ENCODE assay signal across 11 mouse cellular contexts in the genomic region with DNA sequence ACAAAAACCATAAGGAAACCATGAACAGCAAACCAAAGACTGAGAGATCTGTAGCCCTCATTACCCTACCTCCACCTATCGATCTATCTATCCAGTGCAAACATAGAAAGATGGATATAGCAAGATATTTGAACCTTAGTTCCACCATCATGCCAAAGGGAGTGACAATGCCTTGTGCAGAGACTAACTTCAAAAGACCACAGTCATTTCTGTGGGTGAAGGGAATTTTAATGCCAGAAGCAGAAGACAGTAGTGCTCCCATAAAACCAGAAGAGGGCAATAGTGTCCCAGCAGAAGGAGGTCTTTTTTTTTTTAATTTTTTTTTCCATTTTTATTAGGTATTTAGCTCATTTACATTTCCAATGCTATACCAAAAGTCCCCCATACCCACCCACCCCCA.
A peak's percentile ranks its signal among the peaks of the same experiment; 100 is the strongest.
DNase-seq lines count a peak whose midpoint lies in the region; ATAC-seq and TF ChIP-seq lines count a peak whose summit lies in the region.
"Had no signal": no experiment of that assay in that cellular context is flagged by ENCODE, and none has a peak within 500 bp of the region (broad histone marks: within the 10 kb centered on the region; RNA-seq: fewer than 3 reads in every experiment).

No protein-coding gene starts in this region.

- TF ChIP-seq POLR2A in lung, adult 2 months (IDR thresholded peaks at IDR 0.05; ENCODE audit: borderline replicate concordance, extremely low read depth, low read depth, low read length) = no peak

- no peaks in the 10 kb centered on the region for H3K9me3 ChIP-seq in stomach, postnatal 0 days (ENCODE audit: control insufficient read depth, low read length)
- H3K9me3 ChIP-seq in heart, embryonic 11.5 days (replicated peaks; ENCODE audit: control insufficient read depth, low read length) = no peaks in the 10 kb centered on the region

- no peak overlapping the region for H3K4me3 ChIP-seq in gastrocnemius, adult 2 months
- no peak overlapping the region for H3K4me3 ChIP-seq in lung, adult 2 months (replicated peaks; ENCODE audit: extremely low read depth, low read depth, low read length)
- no peak overlapping the region for H3K4me3 ChIP-seq in stomach, postnatal 0 days (ENCODE audit: low read depth, low read length)
- H3K4me3 ChIP-seq in heart, embryonic 11.5 days (ENCODE audit: low read depth, low read length) = no peak overlapping the region
- H3K4me3 ChIP-seq: erythroblast, embryonic 14.5 days had no signal

- H3K4me2 ChIP-seq in stomach, postnatal 0 days (replicated peaks; ENCODE audit: low read depth) = no peak overlapping the region
- no peak overlapping the region for H3K4me2 ChIP-seq in heart, embryonic 11.5 days

- H3K27ac ChIP-seq in gastrocnemius, adult 2 months = no peak overlapping the region
- no peak overlapping the region for H3K27ac ChIP-seq in stomach, postnatal 0 days (replicated peaks)
- H3K27ac ChIP-seq in heart, embryonic 11.5 days (ENCODE audit: low read depth, low read length) = no peak overlapping the region

- no peak overlapping the region for H3K9ac ChIP-seq in stomach, postnatal 0 days (ENCODE audit: low read length)
- H3K9ac ChIP-seq in heart, embryonic 11.5 days (ENCODE audit: low read depth, low read length) = no peak overlapping the region

- no peak for DNase-seq in gastrocnemius, adult 2 months
- no peak for DNase-seq in gastrocnemius, postnatal 25 days
- peak; percentile 16 for DNase-seq in lung, postnatal 10 days
- no peak for DNase-seq in lung, adult 2 months
- peak; percentile 38 to 45 for DNase-seq in cerebellum, postnatal 14 days
- no peak for DNase-seq in stomach, postnatal 0 days (ENCODE audit: low spot score)
- no peak for DNase-seq in left cerebral cortex, postnatal 10 days (ENCODE audit: extremely low spot score in 1 of 2, low spot score in 2 of 2)
- DNase-seq: heart, postnatal 4 days had no signal

- peak; percentile 59 for TF ChIP-seq CTCF in gastrocnemius, adult 2 months (IDR thresholded peaks at IDR 0.05)
- no peak for TF ChIP-seq CTCF in lung, adult 2 months (IDR thresholded peaks at IDR 0.05; ENCODE audit: insufficient read depth, low read length)
- TF ChIP-seq CTCF in stomach, postnatal 0 days (IDR thresholded peaks at IDR 0.05; ENCODE audit: low read depth) = peak; percentile 76

- no peaks in the 10 kb centered on the region for H3K4me1 ChIP-seq in lung, adult 2 months (ENCODE audit: control insufficient read depth, insufficient read depth, low read length)
- H3K4me1 ChIP-seq in stomach, postnatal 0 days (replicated peaks; ENCODE audit: control insufficient read depth, insufficient read depth) = no peaks in the 10 kb centered on the region
- no peaks in the 10 kb centered on the region for H3K4me1 ChIP-seq in heart, embryonic 11.5 days (ENCODE audit: control insufficient read depth, insufficient read depth, low read length)

- no peaks in the 10 kb centered on the region for H3K36me3 ChIP-seq in stomach, postnatal 0 days (ENCODE audit: control insufficient read depth, insufficient read depth, low read length)
- H3K36me3 ChIP-seq in heart, embryonic 11.5 days (ENCODE audit: control insufficient read depth, insufficient read depth, low read length) = no peaks in the 10 kb centered on the region

- intact Hi-C loops in gastrocnemius, adult 2 months (cut with DNase I) = loop anchor here (10.0 kb wide), 1 partner anchor 550 kb away; no protein-coding TSS in a partner anchor
- intact Hi-C loops in left cerebral cortex, postnatal 10 days (cut with DNase I) = loop anchor here (5.0 to 10.0 kb wide), 2 partner anchors 300 to 733 kb away; no protein-coding TSS in a partner anchor

- H3K27me3 ChIP-seq in stomach, postnatal 0 days (ENCODE audit: control insufficient read depth, insufficient read depth, low read length) = no peaks in the 10 kb centered on the region
- H3K27me3 ChIP-seq in heart, embryonic 11.5 days (ENCODE audit: control insufficient read depth, insufficient read depth, low read length) = no peaks in the 10 kb centered on the region

- 30% methylated on average over 1 of the region's 1 CpGs for WGBS in lung, adult 2 months
- WGBS in stomach, postnatal 0 days = 32% methylated on average over 1 of the region's 1 CpGs
- 44% methylated on average over 1 of the region's 1 CpGs for WGBS in heart, embryonic 11.5 days (ENCODE audit: insufficient replicate concordance)

- no peak for ATAC-seq in stomach, postnatal 0 days (ENCODE audit: low FRiP score, low TSS enrichment)
- ATAC-seq in heart, embryonic 11.5 days (replicated peaks; ENCODE audit: insufficient number of reproducible peaks, low FRiP score, low TSS enrichment) = no peak
- ATAC-seq: activated CD4-positive, CD25-positive, alpha-beta regulatory T cell, adult 4 months had no signal

- no peak for TF ChIP-seq EP300 in stomach, postnatal 0 days (optimal IDR thresholded peaks at IDR 0.05)

Comparison
In these comparisons a context has a peak if more than half of its experiments do, and no peak if none do; other contexts are left out.
1. DNase-seq: peak in lung, postnatal 10 days (single experiment) and cerebellum, postnatal 14 days (2 of 2); none in gastrocnemius, adult 2 months (single experiment), gastrocnemius, postnatal 25 days (single experiment), lung, adult 2 months (single experiment), stomach, postnatal 0 days (single experiment) and left cerebral cortex, postnatal 10 days (0 of 2).